Mouse (Mus musculus): ENCODE measurements around the gene Gas2l1. TPM values are rescaled to one million over a fixed set of nuclear protein-coding genes. Genes with fewer than 3 reads are reported as not detected.

Gene Gas2l1
- polyA plus RNA-seq, 1 experiment from 2014 or later: 32.9 TPM

Small RNAs within 50 kb of the gene (microRNA-seq; reads per million reads assigned to microRNA genes)
- not detected for gene Gm47296

Other genes starting within 250 kb of the Gas2l1 start
- 56.6 and 67.7 TPM in 2 replicates for gene Nf2, start 215.8 kb downstream of the Gas2l1 start, polyA plus RNA-seq (2014; fragmentation: Nextera tagmentation; extraction: Ambion mirVana)
- 80.4 and 82.9 TPM in 2 replicates for gene Nipsnap1, start 191.4 kb downstream of the Gas2l1 start, polyA plus RNA-seq (2014; fragmentation: Nextera tagmentation; extraction: Ambion mirVana)
- gene Thoc5, start 170.0 kb downstream of the Gas2l1 start, polyA plus RNA-seq (2014; fragmentation: Nextera tagmentation; extraction: Ambion mirVana): 56.5 and 61.1 TPM in 2 replicates
- 1.4 and 1.9 TPM in 2 replicates for gene Nefh, start 117.3 kb downstream of the Gas2l1 start, polyA plus RNA-seq (2014; fragmentation: Nextera tagmentation; extraction: Ambion mirVana)
- gene Ap1b1, start 78.5 kb downstream of the Gas2l1 start, polyA plus RNA-seq (2014; fragmentation: Nextera tagmentation; extraction: Ambion mirVana): 65.1 and 73.6 TPM in 2 replicates
- gene Rasl10a, start 7.2 kb downstream of the Gas2l1 start, polyA plus RNA-seq (2014; fragmentation: Nextera tagmentation; extraction: Ambion mirVana): 0.66 and 0.74 TPM in 2 replicates
- 21.4 and 23.8 TPM in 2 replicates for gene Rhbdd3, start 33.6 kb upstream of the Gas2l1 start, polyA plus RNA-seq (2014; fragmentation: Nextera tagmentation; extraction: Ambion mirVana)
- 449 and 456 TPM in 2 replicates for gene Ewsr1, start 33.9 kb upstream of the Gas2l1 start, polyA plus RNA-seq (2014; fragmentation: Nextera tagmentation; extraction: Ambion mirVana)
- gene Emid1, start 86.9 kb upstream of the Gas2l1 start, polyA plus RNA-seq (2014; fragmentation: Nextera tagmentation; extraction: Ambion mirVana): 33.9 and 37.7 TPM in 2 replicates
- gene Kremen1, start 196.2 kb upstream of the Gas2l1 start, polyA plus RNA-seq (2014; fragmentation: Nextera tagmentation; extraction: Ambion mirVana): 9.6 and 12.0 TPM in 2 replicates